Comparison of ENCODE assay signal across 19 mouse cellular contexts in the genomic region with DNA sequence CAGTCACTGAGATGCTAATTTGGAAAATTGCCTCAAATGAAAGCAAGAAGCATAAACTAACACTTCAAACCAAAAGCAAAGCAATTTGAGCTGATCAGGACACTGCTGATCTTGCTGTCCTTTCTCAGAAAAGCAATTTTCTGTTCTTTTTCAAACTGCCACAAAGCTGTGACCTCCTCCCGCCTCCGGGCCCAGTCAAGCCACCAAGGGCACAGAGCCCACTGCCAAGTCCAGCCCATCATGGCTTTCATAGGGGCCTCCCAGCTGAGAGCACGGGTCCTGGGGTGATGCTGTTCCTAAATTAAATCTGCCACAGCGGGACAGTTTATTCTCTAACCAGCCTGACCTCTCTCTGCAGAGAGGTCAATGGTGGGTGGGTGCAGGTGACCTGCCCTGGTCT. TPM values are rescaled to one million over a fixed set of nuclear protein-coding genes. Genes with fewer than 3 reads are reported as not detected.
A peak's percentile ranks its signal among the peaks of the same experiment; 100 is the strongest.
DNase-seq lines count a peak whose midpoint lies in the region; ATAC-seq lines count a peak whose summit lies in the region.
"Had no signal": no experiment of that assay in that cellular context is flagged by ENCODE, and none has a peak within 500 bp of the region (broad histone marks: within the 10 kb centered on the region; RNA-seq: fewer than 3 reads in every experiment).

No protein-coding gene starts in this region.

- H3K27ac ChIP-seq in kidney, embryonic 16.5 days (ENCODE audit: low read length), result no peak overlapping the region
- H3K27ac ChIP-seq: embryonic facial prominence, embryonic 13.5 days; forebrain, embryonic 12.5 days; heart, embryonic 10.5 days; hindbrain, embryonic 12.5 days had no signal

- H3K4me2 ChIP-seq in kidney, embryonic 16.5 days (replicated peaks; ENCODE audit: low read depth, low read length), result no peak overlapping the region
- H3K4me2 ChIP-seq: embryonic facial prominence, embryonic 13.5 days; forebrain, embryonic 12.5 days; hindbrain, embryonic 12.5 days had no signal

- no peak overlapping the region for H3K9ac ChIP-seq in kidney, embryonic 16.5 days (replicated peaks; ENCODE audit: low read length)
- H3K9ac ChIP-seq: embryonic facial prominence, embryonic 13.5 days; forebrain, embryonic 12.5 days; hindbrain, embryonic 12.5 days had no signal

- DNase-seq in kidney, adult 11 months, result peak; percentile 15
- no peak for DNase-seq in kidney, adult 9 months
- DNase-seq in kidney, postnatal 25 days, result peak; percentile 29 to 64
- DNase-seq in lung, postnatal 14 days, result peak; percentile 16
- no peak for DNase-seq in lung, postnatal 25 days (ENCODE audit: low spot score)
- DNase-seq in Muller cell, postnatal 12 days (ENCODE audit: inconsistent ontology term), result no peak
- DNase-seq: cerebellum, adult 18-20 months; cerebellum, adult 9-11 months; cerebellum, postnatal 36 days; gastrocnemius, postnatal 10 days; heart, postnatal 10 days; heart, postnatal 4 days had no signal

- no peaks in the 10 kb centered on the region for H3K27me3 ChIP-seq in kidney, embryonic 16.5 days (ENCODE audit: insufficient read depth, low read length)

- no peak for ATAC-seq in kidney, embryonic 16.5 days (ENCODE audit: low FRiP score, low TSS enrichment)
- ATAC-seq: forebrain, embryonic 16.5 days; hindbrain, embryonic 16.5 days had no signal

- 70% methylated on average over 4 of the region's 4 CpGs for WGBS in kidney, embryonic 16.5 days

- peaks cover 11% of the 10 kb centered on the region for H3K9me3 ChIP-seq in kidney, embryonic 16.5 days (ENCODE audit: low read length)
- H3K9me3 ChIP-seq: forebrain, embryonic 12.5 days; heart, embryonic 10.5 days had no signal

- H3K36me3 ChIP-seq in kidney, embryonic 16.5 days (ENCODE audit: insufficient read depth, low read length), result no peaks in the 10 kb centered on the region
- H3K36me3 ChIP-seq: embryonic facial prominence, embryonic 13.5 days; forebrain, embryonic 12.5 days; heart, embryonic 10.5 days; hindbrain, embryonic 12.5 days had no signal

- H3K4me3 ChIP-seq in kidney, embryonic 16.5 days (ENCODE audit: low read length), result no peak overlapping the region
- H3K4me3 ChIP-seq: embryonic facial prominence, embryonic 13.5 days; forebrain, embryonic 12.5 days; heart, embryonic 10.5 days; hindbrain, embryonic 12.5 days had no signal

- no peaks in the 10 kb centered on the region for H3K4me1 ChIP-seq in kidney, embryonic 16.5 days (ENCODE audit: insufficient read depth, low read length)
- H3K4me1 ChIP-seq: embryonic facial prominence, embryonic 13.5 days; forebrain, embryonic 12.5 days; heart, embryonic 10.5 days; hindbrain, embryonic 12.5 days had no signal

RNA-seq across cellular contexts. Expression of a gene that starts 4.7 kb away (rescaled TPM):
- 329 and 342 TPM in 2 replicates for polyA plus RNA-seq in kidney, embryonic 16.5 days (2015; fragmentation: Nextera tagmentation; extraction: Ambion mirVana)

RNA-seq across cellular contexts. Expression of a gene that starts 55.1 kb away (rescaled TPM):
- polyA plus RNA-seq in kidney, embryonic 16.5 days (2015; fragmentation: Nextera tagmentation; extraction: Ambion mirVana), result 13.6 and 14.1 TPM in 2 replicates

Comparison
In these comparisons a context has a peak if more than half of its experiments do, and no peak if none do; other contexts are left out.
1. DNase-seq: peak in kidney, adult 11 months (single experiment), kidney, postnatal 25 days (2 of 2) and lung, postnatal 14 days (single experiment); none in kidney, adult 9 months (single experiment), lung, postnatal 25 days (single experiment) and Muller cell, postnatal 12 days (single experiment).